Mouse (Mus musculus) lung, embryonic 16.5 days (tissue): ENCODE results near the gene Shmt1. TPM values are rescaled to one million over a fixed set of nuclear protein-coding genes. Genes with fewer than 3 reads are reported as not detected.

ENCODE experiments used
- ATAC-seq: fragments of 200-750 bp; cut with Nextera tagmentation; 2 replicates; pipeline ENCODE4 v1.8.0; 2017; ENCODE audit warnings: low read depth, mild to moderate bottlenecking, moderate library complexity
- H3K27ac ChIP-seq: fragments of 300-500 bp; sonication (generic); 2 replicates; pipeline ENCODE4 v1.5.1; 2014; ENCODE audit warnings: mild to moderate bottlenecking, control low read depth, low read length
- H3K27me3 ChIP-seq: fragments of 300-500 bp; sonication (generic); 2 replicates; pipeline ENCODE4 v1.6.1; 2014; ENCODE audit warnings: low read depth, low read length, mixed read lengths; ENCODE audit not compliant: control insufficient read depth, insufficient read depth
- H3K36me3 ChIP-seq: fragments of 300-500 bp; sonication (generic); 2 replicates; pipeline ENCODE4 v1.6.1; 2014; ENCODE audit warnings: low read length; ENCODE audit not compliant: control insufficient read depth, insufficient read depth
- H3K4me1 ChIP-seq: fragments of 300-500 bp; sonication (generic); replicated peaks from 2 replicates; pipeline ENCODE4 v1.6.1; 2014; ENCODE audit warnings: low read length, mixed read lengths; ENCODE audit not compliant: control insufficient read depth, insufficient read depth
- H3K4me2 ChIP-seq: fragments of 300-500 bp; sonication (generic); 2 replicates; pipeline ENCODE4 v1.6.1; 2014; ENCODE audit warnings: low read depth, low read length, control low read depth
- H3K4me3 ChIP-seq: fragments of 300-500 bp; sonication (generic); 2 replicates; pipeline ENCODE4 v1.5.1; 2014; ENCODE audit warnings: mild to moderate bottlenecking, low read length, control low read depth
- H3K9ac ChIP-seq: fragments of 300-500 bp; sonication (generic); 2 replicates; pipeline ENCODE4 v1.6.1; 2014; ENCODE audit warnings: low read length, control low read depth
- H3K9me3 ChIP-seq: fragments of 300-500 bp; sonication (generic); 2 replicates; pipeline ENCODE4 v1.6.1; 2016; ENCODE audit warnings: low read length; ENCODE audit not compliant: control insufficient read depth
- WGBS: fragments of 180-500 bp; shearing (Covaris S2); extraction: QIAGEN DNeasy Blood & Tissue Kit; methylation state at CpG from one replicate; pipeline ENCODE4 v1.1.7; 2014; 5-methylcytosine and 5-hydroxymethylcytosine counted together
- polyA plus RNA-seq: library from polyadenylated mRNA; unstranded; fragments of >200 nt; fragmentation: Nextera tagmentation; extraction: Ambion mirVana; gene quantifications from 2 replicates; pipeline ENCODE4 v1.2.1, GENCODE M21; 2015

Shmt1 gene
- polyA plus RNA-seq, 1 experiment from 2014 or later, result 47.1 TPM

- WGBS, result 40% methylated on average over 4 of the region's 4 CpGs
- Histone ChIP-seq H3K4me3 (no peak overlapping the region), H3K4me1 (peaks cover 28% of the 10 kb centered on the region), H3K9me3 (no peaks in the 10 kb centered on the region), H3K9ac (0 out of 2 replicates have a peak overlapping the region, but pooled peaks have one; percentile 10), H3K36me3 (no peaks in the 10 kb centered on the region), H3K27ac (peak overlapping the region; percentile 40), H3K4me2 (0 out of 2 replicates have a peak overlapping the region, but pooled peaks have one; percentile 0), H3K27me3 (no peaks in the 10 kb centered on the region)
- ATAC-seq, result no peak
Measured at GRCm38 (mm10) chr11:60808286-60809070, 3.0 kb downstream of the Shmt1 start.

- H3K9ac ChIP-seq, result no peak overlapping the region
- no peak for ATAC-seq
- 89% methylated on average over 1 of the region's 1 CpGs for WGBS
Measured at GRCm38 (mm10) chr11:60800892-60801291, 10.6 kb downstream of the Shmt1 start.

GRCm38 (mm10) chr11:60799977-60800376 is 11.5 kb downstream of the Shmt1 start:
- H3K4me1 ChIP-seq, result no peaks in the 10 kb centered on the region
- no peak overlapping the region for H3K27ac ChIP-seq
- WGBS, result 81% methylated on average over 4 of the region's 4 CpGs
- no peaks in the 10 kb centered on the region for H3K9me3 ChIP-seq
- H3K9ac ChIP-seq, result no peak overlapping the region
- no peak for ATAC-seq
- H3K27me3 ChIP-seq, result no peaks in the 10 kb centered on the region
- H3K36me3 ChIP-seq, result peaks cover 6% of the 10 kb centered on the region; the same call in 1 of the 2 replicates
- no peak overlapping the region for H3K4me3 ChIP-seq
- H3K4me2 ChIP-seq, result no peak overlapping the region

More at GRCm38 (mm10) chr11:60800892-60801291, 10.6 kb downstream of the Shmt1 start:
- Histone ChIP-seq H3K4me2 (no peak overlapping the region), H3K27me3 (no peaks in the 10 kb centered on the region), H3K4me3 (no peak overlapping the region), H3K36me3 (peaks cover 6% of the 10 kb centered on the region; the same call in 1 of the 2 replicates), H3K9me3 (no peaks in the 10 kb centered on the region), H3K27ac (no peak overlapping the region), H3K4me1 (no peaks in the 10 kb centered on the region)

GRCm38 (mm10) chr11:60796342-60796741 is 15.2 kb downstream of the Shmt1 start:
- H3K9me3 ChIP-seq, result no peaks in the 10 kb centered on the region
- no peak overlapping the region for H3K27ac ChIP-seq
- H3K4me1 ChIP-seq, result no peaks in the 10 kb centered on the region
- no peak overlapping the region for H3K4me2 ChIP-seq
- H3K9ac ChIP-seq, result no peak overlapping the region
- peaks cover 6% of the 10 kb centered on the region for H3K36me3 ChIP-seq
- no peaks in the 10 kb centered on the region for H3K27me3 ChIP-seq
- no peak for ATAC-seq
- H3K4me3 ChIP-seq, result no peak overlapping the region
- 87% methylated on average over 11 of the region's 11 CpGs for WGBS

GRCm38 (mm10) chr11:60790472-60790871 is 21.0 kb downstream of the Shmt1 start:
- Histone ChIP-seq H3K4me2 (no peak overlapping the region), H3K36me3 (peaks cover 28% of the 10 kb centered on the region), H3K9me3 (no peaks in the 10 kb centered on the region), H3K4me1 (no peaks in the 10 kb centered on the region), H3K27ac (no peak overlapping the region), H3K4me3 (no peak overlapping the region), H3K9ac (no peak overlapping the region), H3K27me3 (no peaks in the 10 kb centered on the region)
- 78% methylated on average over 2 of the region's 2 CpGs for WGBS
- ATAC-seq, result no peak

GRCm38 (mm10) chr11:60787595-60787994 is 23.9 kb downstream of the Shmt1 start:
- no peaks in the 10 kb centered on the region; the same call in 1 of the 2 replicates for H3K4me1 ChIP-seq
- H3K27me3 ChIP-seq, result no peaks in the 10 kb centered on the region
- ATAC-seq, result no peak
- no peak overlapping the region for H3K4me2 ChIP-seq
- H3K9ac ChIP-seq, result no peak overlapping the region
- no peaks in the 10 kb centered on the region for H3K9me3 ChIP-seq
- peaks cover 28% of the 10 kb centered on the region for H3K36me3 ChIP-seq
- WGBS, result 68% methylated on average over 1 of the region's 1 CpGs
- no peak overlapping the region for H3K4me3 ChIP-seq
- H3K27ac ChIP-seq, result no peak overlapping the region

GRCm38 (mm10) chr11:60784179-60784922 is 27.2 kb downstream of the Shmt1 start:
- Histone ChIP-seq H3K4me1 (peaks cover 28% of the 10 kb centered on the region), H3K4me3 (no peak overlapping the region), H3K9ac (no peak overlapping the region), H3K36me3 (peaks cover 20% of the 10 kb centered on the region), H3K9me3 (no peaks in the 10 kb centered on the region), H3K27me3 (no peaks in the 10 kb centered on the region), H3K27ac (no peak overlapping the region), H3K4me2 (no peak overlapping the region)
- 94% methylated on average over 8 of the region's 8 CpGs for WGBS
- no peak for ATAC-seq

GRCm38 (mm10) chr11:60779673-60780189 is 31.8 kb downstream of the Shmt1 start:
- H3K9ac ChIP-seq, result peak overlapping the region; percentile 40
- no peaks in the 10 kb centered on the region; the same call in 1 of the 2 replicates for H3K36me3 ChIP-seq
- no peak for ATAC-seq
- H3K9me3 ChIP-seq, result no peaks in the 10 kb centered on the region
- peak overlapping the region; percentile 44 for H3K4me2 ChIP-seq
- H3K4me1 ChIP-seq, result peaks cover 58% of the 10 kb centered on the region
- no peak overlapping the region for H3K27ac ChIP-seq
- H3K27me3 ChIP-seq, result no peaks in the 10 kb centered on the region
- WGBS, result 88% methylated on average over 10 of the region's 10 CpGs
- H3K4me3 ChIP-seq, result peak overlapping the region; percentile 10

- Histone ChIP-seq H3K4me1 (peaks cover 63% of the 10 kb centered on the region), H3K27ac (peak overlapping the region; percentile 89), H3K36me3 (no peaks in the 10 kb centered on the region), H3K9ac (peak overlapping the region; percentile 85), H3K27me3 (no peaks in the 10 kb centered on the region), H3K9me3 (no peaks in the 10 kb centered on the region), H3K4me2 (peak overlapping the region; percentile 77), H3K4me3 (peak overlapping the region; percentile 82)
- WGBS, result 23% methylated on average over 16 of the region's 16 CpGs
- ATAC-seq, result no peak
Measured at GRCm38 (mm10) chr11:60777801-60778370, 33.6 kb downstream of the Shmt1 start.
